Mouse (Mus musculus): ENCODE results near the gene Actg1.

Gene Actg1

DNA sequence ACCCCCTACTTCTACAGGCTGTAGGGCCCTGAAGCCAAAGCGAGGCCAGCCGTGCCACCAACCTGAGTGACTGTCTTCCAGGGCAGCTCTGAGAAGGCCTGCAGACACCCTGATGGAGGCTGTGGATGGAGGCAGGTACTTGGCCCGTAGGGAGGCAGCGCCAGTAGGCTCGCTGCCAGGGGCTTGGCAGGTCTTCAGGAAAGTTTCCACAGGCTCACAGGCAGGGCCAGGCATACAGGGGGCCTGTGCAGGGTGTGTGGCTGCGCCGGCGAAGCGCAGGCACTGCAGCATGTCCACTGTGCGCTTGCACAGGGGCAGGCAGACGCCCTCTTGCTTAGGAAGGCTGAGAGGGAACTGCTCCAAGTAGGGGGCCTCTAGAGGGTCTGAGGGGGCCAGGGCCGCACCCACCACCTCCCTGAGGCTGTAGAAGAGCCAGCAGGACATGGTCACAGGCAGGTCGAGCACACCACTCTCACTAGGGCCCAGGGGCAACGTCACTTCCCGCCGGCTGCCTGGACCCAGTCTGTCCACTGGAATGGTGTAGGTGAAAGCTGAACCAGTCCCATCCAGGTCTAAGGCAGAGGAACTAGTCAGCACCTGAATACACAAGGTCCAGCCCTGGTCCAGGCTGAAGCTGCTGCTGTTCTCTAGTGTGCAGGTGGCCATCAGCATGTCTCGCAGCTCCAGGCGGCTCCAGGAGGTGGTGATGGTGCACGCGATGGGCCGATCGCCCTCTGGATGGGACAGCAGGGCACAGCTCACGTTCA, 25.7 kb upstream of the Actg1 start:
- TF ChIP-seq GATA4 (IDR thresholded peaks at IDR 0.05; ENCODE audit: insufficient replicate concordance, low read length) = no peak

DNA sequence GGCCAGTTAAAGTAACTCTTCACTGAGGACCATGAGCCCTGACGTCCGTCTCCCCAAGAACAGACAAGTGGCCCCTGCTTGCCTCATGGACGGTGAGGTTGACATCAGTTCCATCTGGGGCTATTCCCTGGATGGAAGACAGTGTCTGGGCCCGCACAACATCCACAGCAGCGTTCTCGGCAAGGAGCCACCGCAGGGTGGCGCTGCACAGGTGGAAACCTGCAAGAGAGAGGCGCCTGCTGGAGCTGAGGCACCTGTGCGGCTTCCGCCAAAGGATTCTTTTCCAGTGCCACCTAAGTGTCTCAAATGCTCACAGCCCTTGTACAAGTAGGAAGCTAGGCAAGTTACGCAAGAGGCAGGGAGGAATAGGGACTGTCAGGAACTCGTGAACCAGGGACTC, 24.7 kb upstream of the Actg1 start:
- TF ChIP-seq GATA4 (IDR thresholded peaks at IDR 0.05; ENCODE audit: insufficient replicate concordance, low read length) = no peak

GRCm38 (mm10) chr11:120369656-120370055, 21.3 kb upstream of the Actg1 start:
- TF ChIP-seq GATA4 (IDR thresholded peaks at IDR 0.05; ENCODE audit: insufficient replicate concordance, low read length) = no peak

DNA sequence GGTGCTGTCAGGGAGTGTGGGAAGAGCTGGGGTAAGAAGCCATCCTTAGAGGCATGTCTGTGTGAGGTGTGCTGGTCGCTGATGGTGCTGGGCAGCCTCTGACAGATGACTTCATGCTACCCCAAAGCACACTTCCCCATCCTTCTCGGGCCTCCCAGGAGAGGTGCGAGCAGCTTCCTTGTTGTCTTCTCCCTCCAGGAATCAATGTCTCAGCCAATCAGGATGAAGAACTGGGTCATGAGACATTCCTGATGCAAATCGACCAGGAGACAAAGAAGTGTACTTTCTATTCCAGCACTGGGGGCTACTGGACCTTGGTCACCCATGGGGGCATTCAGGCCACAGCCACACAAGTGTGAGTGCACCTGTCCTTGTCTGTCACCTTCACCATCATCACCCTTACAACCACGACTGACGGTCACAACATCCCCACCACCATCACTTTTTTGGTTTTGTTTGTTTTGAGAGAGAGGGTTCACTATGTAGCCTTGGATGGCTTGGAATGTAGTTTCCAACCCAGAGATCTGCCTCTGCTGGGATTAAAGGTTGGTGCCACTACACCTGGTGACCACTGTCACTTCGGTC, 18.2 kb upstream of the Actg1 start:
- TF ChIP-seq GATA4 (IDR thresholded peaks at IDR 0.05; ENCODE audit: insufficient replicate concordance, low read length) = no peak

- TF ChIP-seq GATA4 (IDR thresholded peaks at IDR 0.05; ENCODE audit: insufficient replicate concordance, low read length) = no peak
Measured at GRCm38 (mm10) chr11:120362891-120363290, 14.5 kb upstream of the Actg1 start.

DNA sequence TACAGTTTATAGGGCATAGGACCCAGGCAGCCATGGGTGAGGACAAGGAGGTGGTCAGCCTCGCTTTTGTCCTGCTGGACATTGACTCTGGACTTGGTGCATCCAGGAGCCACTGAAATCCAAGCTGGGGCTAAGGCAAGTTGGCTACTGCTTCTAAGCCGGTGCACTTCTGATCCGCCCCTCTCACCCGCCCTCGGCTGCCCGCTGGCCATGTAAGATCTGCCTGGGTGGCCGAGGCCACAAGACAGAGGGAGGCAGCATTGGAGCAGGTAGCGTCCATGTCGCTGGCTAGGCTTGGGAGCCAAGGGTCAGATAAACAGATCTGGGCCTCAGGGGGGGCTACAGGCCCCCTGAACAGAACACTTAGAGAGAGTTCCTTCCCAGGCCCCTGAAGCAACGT, 13.0 kb upstream of the Actg1 start, which contains the start of gene Fscn2:
Gene Fscn2 (plus strand): TSS at position 240 of the 400 bp plus-strand sequence.
- no peak for TF ChIP-seq GATA4 (IDR thresholded peaks at IDR 0.05; ENCODE audit: insufficient replicate concordance, low read length)

GRCm38 (mm10) chr11:120360755-120361154, 12.4 kb upstream of the Actg1 start:
- TF ChIP-seq GATA4 (IDR thresholded peaks at IDR 0.05; ENCODE audit: insufficient replicate concordance, low read length) = no peak

DNA sequence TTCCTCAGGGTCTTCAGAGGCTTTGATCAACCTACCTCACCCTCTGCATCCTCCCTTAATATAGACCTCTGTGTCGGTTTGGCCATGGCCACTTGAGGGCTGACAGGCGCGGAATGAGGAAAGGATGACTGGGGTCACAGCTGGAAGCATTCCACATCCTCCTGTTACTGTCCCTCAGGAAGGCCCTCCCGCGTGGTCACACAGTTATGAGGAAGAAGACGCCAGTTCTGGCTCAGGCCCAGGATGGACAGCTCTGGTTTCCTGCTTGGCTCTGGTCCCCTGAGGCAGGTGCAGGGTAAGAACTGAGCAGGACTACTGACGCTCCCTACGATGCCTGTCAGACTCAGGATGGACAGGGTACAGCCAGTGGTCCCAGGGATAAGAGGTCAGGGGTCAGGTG, 11.7 kb upstream of the Actg1 start:
- no peak for TF ChIP-seq GATA4 (IDR thresholded peaks at IDR 0.05; ENCODE audit: insufficient replicate concordance, low read length)

DNA sequence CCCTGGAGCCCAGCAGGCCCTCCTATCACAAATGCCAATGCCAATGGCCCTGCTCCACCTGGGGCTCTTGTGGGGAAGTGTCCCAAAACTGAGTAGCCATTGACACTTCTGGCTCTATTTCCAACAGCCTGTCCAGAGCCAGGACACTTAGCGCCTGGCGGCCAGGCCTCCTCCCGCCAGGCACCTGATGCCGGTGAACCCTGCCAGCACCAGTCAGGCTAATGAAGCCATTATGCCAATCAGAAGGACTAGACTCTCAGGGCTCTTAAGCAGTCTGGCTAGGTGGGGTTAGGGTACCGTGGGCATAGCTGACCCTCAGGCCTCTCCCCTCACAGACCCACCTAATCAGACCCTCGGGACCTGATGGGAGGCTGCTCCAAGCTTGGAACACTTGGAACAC, 11.0 kb upstream of the Actg1 start:
- TF ChIP-seq GATA4 (IDR thresholded peaks at IDR 0.05; ENCODE audit: insufficient replicate concordance, low read length) = no peak

- TF ChIP-seq GATA4 (IDR thresholded peaks at IDR 0.05; ENCODE audit: insufficient replicate concordance, low read length) = no peak
Measured at GRCm38 (mm10) chr11:120357791-120358401, 9.6 kb upstream of the Actg1 start.

DNA sequence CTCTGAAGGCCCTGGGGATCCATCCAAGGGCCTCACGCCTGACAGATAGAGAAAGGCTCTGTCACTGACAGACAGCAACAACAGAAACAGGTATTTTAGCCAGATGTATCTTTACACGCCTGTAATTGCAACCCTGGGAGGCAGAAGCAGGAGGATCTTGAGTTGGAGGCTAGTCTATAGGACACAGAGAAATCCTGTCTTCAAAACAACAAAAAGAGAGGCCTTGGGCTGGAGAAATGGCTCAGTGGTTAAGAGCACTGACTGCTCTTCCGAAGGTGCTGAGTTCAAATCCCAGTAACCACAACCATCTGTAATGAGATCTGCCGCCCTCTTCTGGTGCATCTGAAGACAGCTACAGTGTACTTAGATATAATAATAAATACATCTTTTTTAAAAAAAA, 8.6 kb upstream of the Actg1 start:
- TF ChIP-seq GATA4 (IDR thresholded peaks at IDR 0.05; ENCODE audit: insufficient replicate concordance, low read length) = no peak

GRCm38 (mm10) chr11:120356319-120356840, 8.0 kb upstream of the Actg1 start:
- no peak for TF ChIP-seq GATA4 (IDR thresholded peaks at IDR 0.05; ENCODE audit: insufficient replicate concordance, low read length)

DNA sequence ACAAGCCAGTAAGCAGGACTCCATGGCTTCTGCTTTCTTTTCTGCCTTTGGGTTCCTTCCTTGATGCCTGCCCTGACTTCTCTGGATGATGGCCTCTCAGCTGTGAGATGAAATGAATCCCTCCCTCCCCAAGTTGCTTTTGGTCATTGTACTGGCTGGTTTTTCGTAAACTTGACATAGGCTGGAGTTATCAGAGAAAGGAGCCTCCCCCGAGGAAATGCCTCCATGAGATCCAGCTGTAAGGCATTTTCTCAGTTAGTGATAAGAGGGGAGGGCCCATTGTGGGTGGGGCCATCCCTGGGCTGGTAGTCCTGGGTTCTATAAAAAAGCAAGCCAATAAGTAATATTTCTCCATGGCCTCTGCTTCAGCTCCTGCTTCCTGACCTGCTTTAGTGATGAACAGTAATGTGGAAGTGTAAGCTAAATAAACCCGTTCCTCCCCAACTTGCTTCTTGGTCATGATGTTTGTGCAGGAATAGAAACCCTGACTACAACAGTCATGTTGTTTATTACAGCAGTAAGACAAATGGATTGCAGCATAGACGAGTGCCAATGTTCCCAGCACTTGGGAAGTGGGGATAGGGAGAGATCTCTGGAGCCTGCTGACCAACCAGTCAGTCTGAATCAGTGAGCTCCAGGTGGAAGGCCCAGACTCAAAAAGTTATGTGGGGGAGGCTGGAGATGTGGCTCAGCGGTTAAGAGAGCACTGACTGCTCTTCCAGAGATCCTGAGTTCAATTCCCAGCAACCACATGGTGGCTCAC, 7.1 kb upstream of the Actg1 start:
- no peak for TF ChIP-seq GATA4 (IDR thresholded peaks at IDR 0.05; ENCODE audit: insufficient replicate concordance, low read length)

GRCm38 (mm10) chr11:120354304-120355276, 6.2 kb upstream of the Actg1 start:
- no peak for TF ChIP-seq GATA4 (IDR thresholded peaks at IDR 0.05; ENCODE audit: insufficient replicate concordance, low read length)

Data from liver, adult (tissue).